Mouse (Mus musculus): ENCODE data around the gene Efcab11. TPM values are rescaled to one million over a fixed set of nuclear protein-coding genes. Genes with fewer than 3 reads are reported as not detected.
A peak's percentile ranks its signal among the peaks of the same experiment; 100 is the strongest.

The Efcab11 gene
- polyA plus RNA-seq, 1 experiment from 2014 or later: 11.2 TPM

DNA sequence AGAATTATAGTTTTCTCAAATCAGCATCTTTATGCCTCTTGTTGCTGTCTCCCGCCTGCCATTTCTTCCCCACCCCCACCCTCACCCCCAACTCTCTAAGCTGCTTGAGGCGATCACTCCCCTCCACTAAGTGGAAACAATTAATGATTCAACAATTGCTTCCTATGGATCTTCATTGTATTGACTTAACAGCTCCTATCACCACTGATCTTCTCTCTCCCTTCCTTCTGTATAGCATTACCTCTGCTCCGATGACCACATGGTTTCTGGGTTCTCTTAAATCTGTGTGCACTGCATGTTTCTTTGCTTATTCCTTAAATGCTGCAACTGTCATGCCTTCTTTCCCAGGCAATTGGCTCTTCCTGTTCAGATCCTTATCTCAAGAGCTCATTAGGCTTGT is 120.2 kb downstream of the Efcab11 start:
- 78% methylated on average over 3 of the region's 3 CpGs for WGBS
- H3K4me3 ChIP-seq: no peak overlapping the region
- no peaks in the 10 kb centered on the region for H3K9me3 ChIP-seq
- no peak overlapping the region for H3K27ac ChIP-seq
- H3K36me3 ChIP-seq: no peaks in the 10 kb centered on the region
- no peak overlapping the region for H3K4me2 ChIP-seq (replicated peaks)
- ATAC-seq (ENCODE audit: low FRiP score, low read depth): no peak
- no peaks in the 10 kb centered on the region for H3K27me3 ChIP-seq (replicated peaks)
- H3K4me1 ChIP-seq: no peaks in the 10 kb centered on the region
- no peak overlapping the region for H3K9ac ChIP-seq

GRCm38 (mm10) chr12:99757754-99758526 is 126.3 kb downstream of the Efcab11 start:
- H3K9me3 ChIP-seq: no peaks in the 10 kb centered on the region
- H3K4me2 ChIP-seq (replicated peaks): peak overlapping the region; percentile 42
- H3K4me1 ChIP-seq: 0 out of 2 replicates have a peak, but pooled peaks cover 13% of the 10 kb centered on the region
- 39% methylated on average over 15 of the region's 15 CpGs for WGBS
- no peak overlapping the region for H3K27ac ChIP-seq
- H3K27me3 ChIP-seq (replicated peaks): no peaks in the 10 kb centered on the region
- H3K9ac ChIP-seq: no peak overlapping the region
- ATAC-seq (ENCODE audit: low FRiP score, low read depth): peak; percentile 94
- H3K4me3 ChIP-seq: no peak overlapping the region
- no peaks in the 10 kb centered on the region for H3K36me3 ChIP-seq

GRCm38 (mm10) chr12:99756914-99757687 is 127.1 kb downstream of the Efcab11 start:
- ATAC-seq (ENCODE audit: low FRiP score, low read depth): peak; percentile 27
- Histone ChIP-seq H3K9me3 (no peaks in the 10 kb centered on the region), H3K27ac (no peak overlapping the region), H3K4me3 (no peak overlapping the region), H3K27me3 (replicated peaks) (no peaks in the 10 kb centered on the region), H3K9ac (no peak overlapping the region), H3K4me2 (replicated peaks) (peak overlapping the region; percentile 42), H3K36me3 (no peaks in the 10 kb centered on the region), H3K4me1 (0 out of 2 replicates have a peak, but pooled peaks cover 13% of the 10 kb centered on the region)
- 64% methylated on average over 18 of the region's 18 CpGs for WGBS

DNA sequence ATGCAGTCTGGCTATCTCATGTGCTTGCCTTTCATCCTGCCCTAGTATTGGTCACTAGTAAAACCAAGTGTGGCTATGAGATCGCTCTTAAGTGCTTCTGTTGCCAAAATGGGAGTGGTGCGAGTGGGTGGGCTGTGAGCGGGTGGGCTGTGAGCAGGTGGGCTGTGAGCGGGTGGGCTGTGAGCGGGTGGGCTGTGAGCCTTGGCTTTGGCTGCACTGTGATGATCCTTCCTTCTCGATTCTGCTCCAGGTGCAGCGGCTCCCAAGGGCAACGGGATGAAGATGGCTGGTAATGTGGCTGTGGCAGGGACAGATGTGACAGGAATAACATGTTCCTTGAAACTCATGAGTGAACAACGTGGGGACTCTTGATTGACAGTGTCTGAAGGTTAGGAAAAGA is 128.0 kb downstream of the Efcab11 start:
- Histone ChIP-seq H3K4me2 (replicated peaks) (no peak overlapping the region), H3K36me3 (no peaks in the 10 kb centered on the region), H3K9me3 (no peaks in the 10 kb centered on the region), H3K4me1 (0 out of 2 replicates have a peak, but pooled peaks cover 13% of the 10 kb centered on the region), H3K4me3 (no peak overlapping the region), H3K27ac (no peak overlapping the region), H3K27me3 (replicated peaks) (no peaks in the 10 kb centered on the region), H3K9ac (no peak overlapping the region)
- WGBS: 92% methylated on average over 9 of the region's 9 CpGs
- ATAC-seq (ENCODE audit: low FRiP score, low read depth): no peak

DNA sequence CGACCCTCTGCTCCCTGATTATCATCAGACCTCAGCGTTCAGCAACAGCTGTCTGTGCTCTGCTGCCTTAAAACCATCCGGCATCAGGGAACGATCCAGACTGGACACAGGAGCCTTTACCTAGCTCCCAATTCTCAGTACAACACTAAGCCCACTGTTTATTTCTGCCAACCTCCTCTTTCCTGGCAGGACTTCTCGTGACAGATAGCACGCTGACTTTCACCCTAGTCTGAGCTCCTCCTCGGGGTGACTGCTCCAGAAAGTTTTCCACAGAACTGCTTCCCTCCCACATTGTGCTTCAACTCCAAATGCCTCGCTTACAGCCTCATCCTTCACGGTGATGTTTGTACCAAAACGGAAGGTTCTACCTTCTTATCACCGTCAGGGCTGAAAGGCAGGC is 131.3 kb downstream of the Efcab11 start:
- no peak for ATAC-seq (ENCODE audit: low FRiP score, low read depth)
- H3K9ac ChIP-seq: no peak overlapping the region
- H3K4me2 ChIP-seq (replicated peaks): no peak overlapping the region
- H3K4me3 ChIP-seq: no peak overlapping the region
- no peaks in the 10 kb centered on the region for H3K9me3 ChIP-seq
- H3K4me1 ChIP-seq: 0 out of 2 replicates have a peak, but pooled peaks cover 10% of the 10 kb centered on the region
- WGBS: 88% methylated on average over 11 of the region's 11 CpGs
- H3K27me3 ChIP-seq (replicated peaks): no peaks in the 10 kb centered on the region
- H3K27ac ChIP-seq: no peak overlapping the region
- H3K36me3 ChIP-seq: no peaks in the 10 kb centered on the region

GRCm38 (mm10) chr12:99749391-99749790 is 134.8 kb downstream of the Efcab11 start:
- Histone ChIP-seq H3K4me3 (no peak overlapping the region), H3K36me3 (no peaks in the 10 kb centered on the region), H3K4me1 (no peaks in the 10 kb centered on the region), H3K27ac (no peak overlapping the region), H3K4me2 (replicated peaks) (no peak overlapping the region), H3K27me3 (replicated peaks) (no peaks in the 10 kb centered on the region), H3K9ac (no peak overlapping the region), H3K9me3 (no peaks in the 10 kb centered on the region)
- ATAC-seq (ENCODE audit: low FRiP score, low read depth): no peak
- 69% methylated on average over 3 of the region's 3 CpGs for WGBS

GRCm38 (mm10) chr12:99741631-99742030 is 142.6 kb downstream of the Efcab11 start:
- H3K36me3 ChIP-seq: no peaks in the 10 kb centered on the region
- WGBS: 91% methylated on average over 8 of the region's 8 CpGs
- H3K4me3 ChIP-seq: no peak overlapping the region
- H3K4me2 ChIP-seq (replicated peaks): no peak overlapping the region
- ATAC-seq (ENCODE audit: low FRiP score, low read depth): no peak
- H3K4me1 ChIP-seq: peaks cover 8% of the 10 kb centered on the region
- H3K9ac ChIP-seq: no peak overlapping the region
- no peaks in the 10 kb centered on the region for H3K9me3 ChIP-seq
- no peak overlapping the region for H3K27ac ChIP-seq
- H3K27me3 ChIP-seq (replicated peaks): no peaks in the 10 kb centered on the region

- H3K4me2 ChIP-seq (replicated peaks): no peak overlapping the region
- H3K9me3 ChIP-seq: no peaks in the 10 kb centered on the region
- H3K27me3 ChIP-seq (replicated peaks): no peaks in the 10 kb centered on the region
- H3K4me3 ChIP-seq: no peak overlapping the region
- H3K36me3 ChIP-seq: no peaks in the 10 kb centered on the region
- peaks cover 8% of the 10 kb centered on the region for H3K4me1 ChIP-seq
- no peak overlapping the region for H3K27ac ChIP-seq
- ATAC-seq (ENCODE audit: low FRiP score, low read depth): no peak
- no peak overlapping the region for H3K9ac ChIP-seq
- 68% methylated on average over 5 of the region's 5 CpGs for whole genome bisulfite sequencing
Measured at GRCm38 (mm10) chr12:99739211-99739610, 145.0 kb downstream of the Efcab11 start.

DNA sequence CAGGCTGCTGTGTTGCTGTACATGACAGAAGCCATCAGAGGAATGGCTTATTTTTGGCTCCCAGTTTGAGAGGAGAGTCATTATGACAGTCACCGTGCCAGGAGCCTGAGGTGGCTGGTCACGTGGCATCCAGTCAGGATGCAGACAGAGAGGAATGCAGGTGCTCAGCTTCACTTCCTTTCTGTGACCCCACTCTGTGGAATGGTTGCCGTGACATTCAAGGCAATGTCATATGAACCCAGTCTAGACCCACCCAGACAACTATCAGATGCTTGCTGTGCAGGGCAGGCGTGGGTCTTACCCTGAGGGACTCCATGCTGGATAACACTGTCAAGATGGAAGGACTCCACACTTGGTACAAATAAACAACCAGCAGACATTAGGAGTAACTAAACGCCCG is 146.0 kb downstream of the Efcab11 start:
- no peak for ATAC-seq (ENCODE audit: low FRiP score, low read depth)
- Histone ChIP-seq H3K27ac (no peak overlapping the region), H3K4me1 (peaks cover 8% of the 10 kb centered on the region), H3K9me3 (no peaks in the 10 kb centered on the region), H3K4me2 (replicated peaks) (no peak overlapping the region), H3K9ac (no peak overlapping the region), H3K27me3 (replicated peaks) (no peaks in the 10 kb centered on the region), H3K36me3 (no peaks in the 10 kb centered on the region), H3K4me3 (no peak overlapping the region)
- 87% methylated on average over 6 of the region's 6 CpGs for WGBS

DNA sequence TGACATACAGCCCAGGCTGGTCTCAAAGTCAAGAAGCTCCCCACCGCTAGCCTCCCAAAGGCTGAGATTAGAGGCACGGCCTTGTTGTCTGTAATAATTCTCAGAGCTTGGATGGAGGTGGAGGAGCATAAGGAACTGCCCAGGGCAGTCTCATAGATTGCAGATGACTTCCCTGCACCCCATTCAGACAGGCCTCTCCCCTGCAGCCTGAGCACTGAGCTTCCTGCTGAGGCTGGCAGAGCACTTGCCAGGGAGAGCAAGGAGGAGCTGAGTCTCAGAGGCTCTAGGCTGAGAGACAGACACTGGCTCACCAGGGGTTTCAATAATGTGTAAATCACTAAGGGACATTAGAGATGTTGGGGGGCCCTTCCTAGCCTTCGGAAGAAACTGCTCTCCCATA is 147.3 kb downstream of the Efcab11 start:
- H3K4me2 ChIP-seq (replicated peaks): 0 out of 2 replicates have a peak overlapping the region, but pooled peaks have one; percentile 24
- no peaks in the 10 kb centered on the region for H3K27me3 ChIP-seq (replicated peaks)
- no peak overlapping the region; the same call in 1 of the 2 replicates for H3K27ac ChIP-seq
- peaks cover 8% of the 10 kb centered on the region for H3K4me1 ChIP-seq
- WGBS: 36% methylated on average over 3 of the region's 3 CpGs
- no peak overlapping the region for H3K4me3 ChIP-seq
- no peaks in the 10 kb centered on the region for H3K36me3 ChIP-seq
- no peaks in the 10 kb centered on the region for H3K9me3 ChIP-seq
- no peak overlapping the region for H3K9ac ChIP-seq
- no peak for ATAC-seq (ENCODE audit: low FRiP score, low read depth)

DNA sequence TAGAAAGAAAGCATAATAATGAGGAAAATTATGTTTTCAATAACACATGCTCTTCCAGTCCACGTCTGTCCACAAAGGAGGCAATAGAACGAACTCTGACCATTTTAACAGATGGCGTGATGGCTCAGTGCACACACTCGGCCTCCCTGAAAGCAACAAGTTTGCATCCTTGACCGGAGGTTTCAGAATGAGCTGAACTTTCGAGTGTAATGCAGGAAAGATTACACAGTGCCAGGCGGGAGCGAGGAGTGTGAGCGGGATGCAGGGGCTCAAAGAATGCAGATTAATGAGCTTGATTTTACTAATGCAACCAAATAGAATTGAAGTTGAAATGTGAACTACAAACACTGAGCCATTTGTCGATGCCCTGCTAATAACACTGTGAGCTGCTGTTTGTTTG is 149.1 kb downstream of the Efcab11 start:
- 56% methylated on average over 10 of the region's 10 CpGs for WGBS
- no peaks in the 10 kb centered on the region for H3K9me3 ChIP-seq
- H3K4me1 ChIP-seq: peaks cover 8% of the 10 kb centered on the region
- no peaks in the 10 kb centered on the region for H3K27me3 ChIP-seq (replicated peaks)
- H3K4me3 ChIP-seq: no peak overlapping the region
- ATAC-seq (ENCODE audit: low FRiP score, low read depth): no peak
- H3K27ac ChIP-seq: no peak overlapping the region
- no peaks in the 10 kb centered on the region for H3K36me3 ChIP-seq
- H3K9ac ChIP-seq: no peak overlapping the region
- H3K4me2 ChIP-seq (replicated peaks): no peak overlapping the region

GRCm38 (mm10) chr12:99724206-99724605 is 160.0 kb downstream of the Efcab11 start:
- no peak for ATAC-seq (ENCODE audit: low FRiP score, low read depth)
- Histone ChIP-seq H3K27ac (no peak overlapping the region), H3K4me1 (no peaks in the 10 kb centered on the region), H3K9me3 (no peaks in the 10 kb centered on the region), H3K4me3 (no peak overlapping the region), H3K9ac (no peak overlapping the region), H3K36me3 (no peaks in the 10 kb centered on the region), H3K27me3 (replicated peaks) (no peaks in the 10 kb centered on the region), H3K4me2 (replicated peaks) (no peak overlapping the region)
- WGBS: over 99% methylated on average over 12 of the region's 12 CpGs
